Mouse (Mus musculus): Measurements from ENCODE around the gene Gdi2. TPM values are rescaled to one million over a fixed set of nuclear protein-coding genes. Genes with fewer than 3 reads are reported as not detected.

Gdi2 gene
- total and polyA plus RNA-seq, 3 experiments, result 71.4 to 262 (median 243) TPM

GRCm38 (mm10) chr13:3609780-3610117 lies 71.9 kb downstream of the Gdi2 start:
- no peak for TF ChIP-seq CTCF (IDR thresholded peaks at IDR 0.05)
- no peak for TF ChIP-seq EP300 (IDR thresholded peaks at IDR 0.05; ENCODE audit: insufficient read depth, low read depth, low read length)
- TF ChIP-seq POLR2A (IDR thresholded peaks at IDR 0.05; ENCODE audit: insufficient read depth, low read depth, low read length), result no peak
- peak overlapping the region; percentile 86 for H3K27ac ChIP-seq
- no peak for DNase-seq
- 0 out of 2 replicates have a peak, but pooled peaks cover 1% of the 10 kb centered on the region for H3K27me3 ChIP-seq (ENCODE audit: control insufficient read depth, insufficient read depth, low read length)
- intact Hi-C loops (cut with DNase I), result loop anchor here (2.0 kb wide), 2 partner anchors 25 to 69 kb away; partner anchors contain the start of gene Asb13
- no peaks in the 10 kb centered on the region for H3K79me2 ChIP-seq (replicated peaks; ENCODE audit: control insufficient read depth, insufficient read depth, low read length)
- H3K4me1 ChIP-seq (ENCODE audit: control insufficient read depth, insufficient read depth, low read length), result peaks cover 4% of the 10 kb centered on the region
- no peaks in the 10 kb centered on the region for H3K36me3 ChIP-seq (ENCODE audit: control insufficient read depth, insufficient read depth, low read length)
- H3K4me3 ChIP-seq, result peak overlapping the region; percentile 82
- H3K9ac ChIP-seq (ENCODE audit: low read depth, low read length), result peak overlapping the region; percentile 81
- WGBS, result 10% methylated on average over 8 of the region's 8 CpGs

- intact Hi-C loops (cut with DNase I), result loop anchor here (2.0 kb wide), 2 partner anchors 25 to 69 kb away; partner anchors contain the start of gene Asb13
Observed at GRCm38 (mm10) chr13:3610118-3610794, 72.4 kb downstream of the Gdi2 start.

GRCm38 (mm10) chr13:3610795-3611438 lies 73.1 kb downstream of the Gdi2 start, which contains the start of gene Fam208b:
TSS of gene Fam208b (minus strand) at chr13:3611108.
- TF ChIP-seq EP300 (IDR thresholded peaks at IDR 0.05; ENCODE audit: insufficient read depth, low read depth, low read length) (0 out of 2 replicates have a peak, but pooled peaks have one; percentile 2), CTCF (IDR thresholded peaks at IDR 0.05) (no peak), POLR2A (IDR thresholded peaks at IDR 0.05; ENCODE audit: insufficient read depth, low read depth, low read length) (peak; percentile 88)
- H3K79me2 ChIP-seq (replicated peaks; ENCODE audit: control insufficient read depth, insufficient read depth, low read length), result no peaks in the 10 kb centered on the region
- peaks cover 4% of the 10 kb centered on the region for H3K4me1 ChIP-seq (ENCODE audit: control insufficient read depth, insufficient read depth, low read length)
- 1% methylated on average over 58 of the region's 58 CpGs for WGBS
- peak; percentile 95 to 99 for DNase-seq
- peak within 1 kb of the TSS; percentile 86 for H3K27ac ChIP-seq
- 0 out of 2 replicates have a peak, but pooled peaks cover 2% of the 10 kb centered on the region for H3K27me3 ChIP-seq (ENCODE audit: control insufficient read depth, insufficient read depth, low read length)
- H3K4me3 ChIP-seq, result peak within 1 kb of the TSS; percentile 82
- peak within 1 kb of the TSS; percentile 81 for H3K9ac ChIP-seq (ENCODE audit: low read depth, low read length)
- intact Hi-C loops (cut with DNase I), result loop anchor here (2.0 kb wide), 2 partner anchors 24 to 70 kb away; partner anchors contain the start of gene Asb13
- no peaks in the 10 kb centered on the region for H3K36me3 ChIP-seq (ENCODE audit: control insufficient read depth, insufficient read depth, low read length)

More at GRCm38 (mm10) chr13:3610118-3610794, 72.4 kb downstream of the Gdi2 start:
- under 1% methylated on average over 50 of the region's 50 CpGs for WGBS
- H3K36me3 ChIP-seq (ENCODE audit: control insufficient read depth, insufficient read depth, low read length), result no peaks in the 10 kb centered on the region
- peak in 1 of 2 experiments; percentile 50 for DNase-seq
- H3K9ac ChIP-seq (ENCODE audit: low read depth, low read length), result peak overlapping the region; percentile 81
- TF ChIP-seq POLR2A (IDR thresholded peaks at IDR 0.05; ENCODE audit: insufficient read depth, low read depth, low read length) (no peak), CTCF (IDR thresholded peaks at IDR 0.05) (no peak), EP300 (IDR thresholded peaks at IDR 0.05; ENCODE audit: insufficient read depth, low read depth, low read length) (no peak)
- H3K4me1 ChIP-seq (ENCODE audit: control insufficient read depth, insufficient read depth, low read length), result peaks cover 4% of the 10 kb centered on the region
- no peaks in the 10 kb centered on the region for H3K79me2 ChIP-seq (replicated peaks; ENCODE audit: control insufficient read depth, insufficient read depth, low read length)
- peak overlapping the region; percentile 86 for H3K27ac ChIP-seq
- peak overlapping the region; percentile 82 for H3K4me3 ChIP-seq
- 0 out of 2 replicates have a peak, but pooled peaks cover 2% of the 10 kb centered on the region for H3K27me3 ChIP-seq (ENCODE audit: control insufficient read depth, insufficient read depth, low read length)

Other genes with a start within 250 kb of the Gdi2 start
- gene Fam208b, start 73.0 kb downstream of the Gdi2 start, total RNA-seq (2021), result 10 to 100 TPM; 12.8 to 13.1 TPM
- 2.5 and 5.4 TPM in 2 replicates for gene Fam208b, start 73.0 kb downstream of the Gdi2 start, polyA plus RNA-seq (2012; rRNA removed)
- 10 to 100 TPM in 1 of 2 experiments, 1 to 10 TPM in 1; 8.4 to 11.5 TPM for gene Asb13, start 96.0 kb downstream of the Gdi2 start, total RNA-seq (2021)
- 8.7 and 11.4 TPM in 2 replicates for gene Asb13, start 96.0 kb downstream of the Gdi2 start, polyA plus RNA-seq (2012; rRNA removed)

Measured in heart, adult 2 months (tissue).